Mouse (Mus musculus) brain, embryonic 14.5 days (tissue): ENCODE measurements around the gene Plce1. TPM values are rescaled to one million over a fixed set of nuclear protein-coding genes. Genes with fewer than 3 reads are reported as not detected.
"Not testable (repeated sequence)": the region's sequence is repeated elsewhere in the genome, so short reads cannot be mapped to it uniquely, and the experiment has no call there.

Source experiments
- DNase-seq: peaks from one replicate; pipeline ENCODE4 v3.0.0-alpha.2; 2011; ENCODE audit warnings: low read depth
- CTCF ChIP-seq: fragments of 200-500 bp; IDR thresholded peaks from 2 replicates; pipeline ENCODE4 v1.5.1; 2012; ENCODE audit warnings: inconsistent platforms, mild to moderate bottlenecking, moderate library complexity, borderline replicate concordance; ENCODE audit not compliant: insufficient read depth, insufficient read length; ENCODE audit errors: extremely low read depth
- POLR2A ChIP-seq: fragments of 200-500 bp; IDR thresholded peaks from 2 replicates; pipeline ENCODE4 v1.6.1; 2012; ENCODE audit warnings: mild to moderate bottlenecking, inconsistent platforms, borderline replicate concordance; ENCODE audit not compliant: poor library complexity, insufficient read depth, insufficient read length, severe bottlenecking; ENCODE audit errors: extremely low read depth
- polyA plus RNA-seq: library from polyadenylated mRNA; depleted of rRNA; stranded (reverse); fragments of >200 nt; gene quantifications from 2 replicates; pipeline ENCODE4 v1.2.3, GENCODE M21; 2012

The Plce1 gene
- polyA plus RNA-seq, 1 experiment, result 6.2 TPM

GRCm38 (mm10) chr19:38627075-38627768 lies 146.3 kb downstream of the Plce1 start:
- no peak for TF ChIP-seq POLR2A
- TF ChIP-seq CTCF, result no peak
- no peak for DNase-seq

DNA sequence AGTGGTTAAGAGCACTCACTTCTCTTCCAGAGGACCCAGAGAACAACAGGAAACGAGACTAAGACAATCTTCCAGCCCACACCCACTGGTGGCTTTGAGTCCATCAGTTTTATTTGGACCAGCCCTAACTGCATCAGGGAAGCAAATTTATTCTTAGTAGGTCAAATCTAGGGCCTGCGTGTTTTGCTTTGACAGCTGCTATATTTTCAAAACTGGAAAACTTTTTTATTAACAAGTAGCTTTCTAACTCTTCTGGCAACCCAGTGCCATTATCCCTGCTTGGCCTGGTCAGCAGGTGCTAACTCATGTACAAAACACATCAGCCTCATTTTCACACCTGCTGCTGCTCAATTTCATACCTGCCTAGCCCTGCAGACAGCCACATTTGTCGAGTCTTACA lies 151.3 kb downstream of the Plce1 start:
- no peak for DNase-seq
- TF ChIP-seq CTCF (no peak), POLR2A (no peak)

DNA sequence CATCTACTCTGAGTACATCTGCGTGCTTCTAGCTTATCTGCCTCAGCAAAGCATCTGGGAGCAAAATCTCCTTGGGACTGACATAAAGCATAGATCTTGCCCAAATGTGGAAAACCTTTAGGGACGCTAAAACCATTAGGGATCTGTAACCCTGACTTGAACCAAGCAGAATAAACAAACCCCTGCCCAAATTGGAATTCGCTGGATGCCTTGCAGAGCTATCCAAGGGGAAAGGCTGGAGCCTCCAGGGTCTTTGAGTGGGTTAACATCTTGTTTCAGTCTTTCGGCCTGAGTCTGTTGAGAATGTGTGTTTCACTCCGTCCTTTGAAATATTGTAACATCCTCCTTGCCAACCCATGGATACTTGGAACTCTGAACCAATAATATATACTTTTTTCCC lies 152.4 kb downstream of the Plce1 start:
- TF ChIP-seq CTCF, result no peak
- no peak for TF ChIP-seq POLR2A
- no peak for DNase-seq

DNA sequence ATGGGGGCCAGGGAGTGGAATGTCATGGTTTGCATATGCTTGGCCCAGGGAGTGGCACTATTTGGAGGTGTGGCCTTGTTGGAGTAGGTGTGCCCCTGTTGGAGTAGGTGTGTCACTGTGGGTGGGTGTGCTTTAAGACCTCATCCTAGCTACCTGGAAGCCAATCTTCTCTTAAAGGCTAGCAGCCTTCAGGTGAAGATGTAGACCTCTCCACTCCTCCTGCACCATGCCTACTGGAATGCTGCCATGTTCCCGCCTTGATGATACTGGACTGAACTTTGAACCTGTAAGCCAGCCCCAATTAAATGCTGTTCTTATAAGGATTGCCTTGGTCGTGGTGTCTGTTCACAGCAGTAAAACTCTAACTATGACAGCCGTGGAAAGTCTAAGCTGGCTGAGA lies 158.1 kb downstream of the Plce1 start:
- DNase-seq, result no peak
- TF ChIP-seq CTCF, result no peak
- TF ChIP-seq POLR2A, result no peak

- DNase-seq, result no peak
- TF ChIP-seq CTCF (no peak), POLR2A (no peak)
Observed at GRCm38 (mm10) chr19:38639805-38640204, 158.9 kb downstream of the Plce1 start.

- not testable (repeated sequence) for DNase-seq
Observed at GRCm38 (mm10) chr19:38642515-38642914, 161.6 kb downstream of the Plce1 start.

DNA sequence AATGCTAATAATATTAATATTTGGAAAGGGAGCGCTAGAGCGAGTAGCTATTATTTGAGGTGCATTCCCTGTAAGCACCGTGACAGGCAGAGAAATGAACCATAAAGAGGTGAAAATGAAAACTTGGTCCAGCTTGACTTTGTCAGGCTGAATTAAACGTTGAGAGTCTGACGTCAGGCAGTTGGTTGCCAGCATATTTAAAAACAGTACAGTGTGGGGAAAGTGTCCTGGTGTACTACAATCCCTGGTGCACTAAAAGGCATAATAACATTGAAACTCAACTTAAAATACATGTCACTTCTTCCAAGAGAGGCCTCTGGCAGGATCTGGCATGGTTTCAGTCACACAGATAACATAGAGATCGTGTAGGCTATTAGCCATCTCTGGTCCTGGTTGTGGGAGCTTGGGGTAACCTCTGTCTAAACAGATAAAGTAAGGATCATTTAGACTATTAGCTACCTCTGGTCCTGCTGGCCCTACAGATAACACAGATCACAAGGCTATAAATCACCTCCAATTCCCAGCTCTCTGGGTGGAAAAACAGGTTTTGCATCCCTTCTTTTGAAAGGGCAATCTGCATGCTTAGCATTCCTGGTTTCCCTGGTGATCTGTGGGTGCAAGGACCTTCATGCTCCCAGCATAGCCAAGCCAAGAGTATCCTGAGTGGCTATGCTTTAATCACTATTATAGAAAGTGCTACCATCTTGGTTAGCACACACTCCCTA lies 164.1 kb downstream of the Plce1 start:
- TF ChIP-seq POLR2A (no peak), CTCF (no peak)
- DNase-seq, result peak; percentile 14

GRCm38 (mm10) chr19:38657980-38658379 lies 177.1 kb downstream of the Plce1 start:
- DNase-seq, result peak; percentile 1
- no peak for TF ChIP-seq POLR2A
- TF ChIP-seq CTCF, result no peak

DNA sequence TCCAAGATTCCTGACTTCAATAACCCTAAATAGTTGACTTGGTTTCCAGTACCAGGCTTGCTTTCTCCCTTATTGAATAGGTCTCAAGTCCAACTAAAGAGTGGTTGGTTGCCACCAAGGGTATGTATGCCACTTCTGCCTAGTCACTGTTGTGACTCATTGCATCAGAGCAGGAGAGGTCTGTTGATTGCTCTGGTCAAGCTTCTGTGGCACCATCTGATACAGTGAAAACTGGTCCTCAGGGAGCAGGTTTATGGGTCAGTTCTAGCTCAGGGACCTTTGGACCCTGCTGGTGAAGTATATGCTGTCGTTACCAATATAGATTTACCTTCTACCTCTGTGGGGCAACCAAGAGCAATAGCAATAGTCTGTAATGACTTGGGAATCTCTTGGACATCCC lies 184.5 kb downstream of the Plce1 start:
- TF ChIP-seq POLR2A (no peak), CTCF (no peak)
- no peak for DNase-seq

- no peak for DNase-seq
- no peak for TF ChIP-seq POLR2A
- no peak for TF ChIP-seq CTCF
Observed at GRCm38 (mm10) chr19:38672015-38672600, 191.2 kb downstream of the Plce1 start.

DNA sequence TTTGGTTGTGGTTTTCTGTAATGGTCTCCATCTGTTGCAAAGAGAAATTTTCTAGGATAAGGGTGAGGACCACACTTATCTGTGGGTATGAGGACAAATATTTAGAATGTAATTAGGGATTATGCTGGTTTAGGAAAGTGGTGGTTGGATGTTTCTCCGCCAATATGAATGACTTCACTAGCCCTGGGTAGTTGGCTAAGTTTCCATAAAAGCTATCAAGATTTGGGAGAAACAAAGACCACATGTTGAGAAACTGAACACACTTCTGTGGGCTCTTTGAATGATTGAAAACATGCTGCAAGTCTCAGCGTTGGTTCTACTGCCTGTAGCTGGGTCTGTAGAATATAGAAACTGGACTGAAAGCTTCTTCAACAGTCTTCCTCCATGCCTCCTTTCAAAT lies 193.0 kb downstream of the Plce1 start:
- TF ChIP-seq CTCF, result no peak
- TF ChIP-seq POLR2A, result no peak

GRCm38 (mm10) chr19:38678655-38679054 lies 197.7 kb downstream of the Plce1 start:
- no peak for DNase-seq
- TF ChIP-seq CTCF (no peak), POLR2A (no peak)

More for the DNA sequence above, 193.0 kb downstream of the Plce1 start:
- no peak for DNase-seq
